Mouse (Mus musculus): ENCODE results near the gene Zfand3.

- TF ChIP-seq CTCF (IDR thresholded peaks at IDR 0.05; ENCODE audit: insufficient read depth, low read depth, low read length): no peak
- no peak for TF ChIP-seq POLR2A (IDR thresholded peaks at IDR 0.05; ENCODE audit: insufficient read depth, low read depth, low read length)
Measured at GRCm38 (mm10) chr17:30088431-30088830, 83.9 kb downstream of the Zfand3 start.

All from olfactory bulb, adult 2 months (tissue).